Mouse (Mus musculus) T-cell, adult 2 months (primary cell): ENCODE data around the gene Map3k6.

Experiments
- DNase-seq: peaks from one replicate; pipeline ENCODE4 v3.0.0; 2022; ENCODE audit warnings: low spot score

Map3k6 gene

GRCm38 (mm10) chr4:133253412-133253811, 12.8 kb downstream of the Map3k6 start:
- DNase-seq = no peak

GRCm38 (mm10) chr4:133255392-133255791, 14.8 kb downstream of the Map3k6 start:
- no peak for DNase-seq

GRCm38 (mm10) chr4:133256820-133257219, 16.2 kb downstream of the Map3k6 start:
- DNase-seq = no peak

- no peak for DNase-seq
These were observed 16.6 kb downstream of the Map3k6 start for GRCm38 (mm10) chr4:133257230-133257629.

GRCm38 (mm10) chr4:133257798-133258408, 17.3 kb downstream of the Map3k6 start:
- no peak for DNase-seq

GRCm38 (mm10) chr4:133261641-133262374, 21.2 kb downstream of the Map3k6 start:
- DNase-seq = peak; percentile 44

GRCm38 (mm10) chr4:133262375-133262765, 21.8 kb downstream of the Map3k6 start:
- DNase-seq = no peak

- peak; percentile 45 for DNase-seq
These were observed 22.3 kb downstream of the Map3k6 start, which contains the start of gene Sytl1 for GRCm38 (mm10) chr4:133262882-133263281. Gene Sytl1, minus strand, starts transcription at chr4:133263113.

GRCm38 (mm10) chr4:133263756-133264155, 23.1 kb downstream of the Map3k6 start:
- no peak for DNase-seq

GRCm38 (mm10) chr4:133264559-133264958, 23.9 kb downstream of the Map3k6 start:
- DNase-seq = no peak

GRCm38 (mm10) chr4:133265297-133265696, 24.7 kb downstream of the Map3k6 start:
- no peak for DNase-seq

GRCm38 (mm10) chr4:133265759-133266158, 25.1 kb downstream of the Map3k6 start:
- DNase-seq = no peak

GRCm38 (mm10) chr4:133266248-133266880, 25.7 kb downstream of the Map3k6 start:
- no peak for DNase-seq

GRCm38 (mm10) chr4:133268931-133269330, 28.3 kb downstream of the Map3k6 start:
- DNase-seq = no peak

- DNase-seq = no peak
These were observed 29.0 kb downstream of the Map3k6 start for GRCm38 (mm10) chr4:133269596-133269995.

- DNase-seq = no peak
These were observed 30.3 kb downstream of the Map3k6 start for GRCm38 (mm10) chr4:133270929-133271328.

- DNase-seq = peak; percentile 94
These were observed 36.7 kb downstream of the Map3k6 start, which contains the start of gene Tmem222 for GRCm38 (mm10) chr4:133277104-133278026. Gene Tmem222, minus strand, starts transcription at chr4:133277792.

GRCm38 (mm10) chr4:133278067-133278466, 37.4 kb downstream of the Map3k6 start:
- DNase-seq = no peak

GRCm38 (mm10) chr4:133278482-133278881, 37.9 kb downstream of the Map3k6 start:
- DNase-seq = no peak

- DNase-seq = no peak
These were observed 40.9 kb downstream of the Map3k6 start for GRCm38 (mm10) chr4:133281513-133281912.

- DNase-seq = no peak
These were observed 41.4 kb downstream of the Map3k6 start for GRCm38 (mm10) chr4:133281951-133282481.

GRCm38 (mm10) chr4:133282656-133283055, 42.0 kb downstream of the Map3k6 start:
- DNase-seq = no peak
